Mouse (Mus musculus): ENCODE measurements at regions not wholly inside any gene's neighbourhood (a gene's known extent, or its start where the extent isn't known, plus 50 kb on each side); places are given as distances from the start of the nearest gene placed in this dataset.

- intact Hi-C loops (cut with DNase I), result no loop called here
- DNase-seq (ENCODE audit: extremely low spot score in 1 of 2, low spot score in 2 of 2), result no peak
Measured at GRCm38 (mm10) chr15:103102068-103102840, 64.6 kb downstream of the Smug1 start.

- no peak for DNase-seq (ENCODE audit: extremely low spot score in 1 of 2, low spot score in 2 of 2)
- intact Hi-C loops (cut with DNase I), result no loop called here
Measured at GRCm38 (mm10) chr15:103100121-103100520, 66.8 kb downstream of the Smug1 start.

GRCm38 (mm10) chr15:103094457-103094856 lies 72.4 kb downstream of the Smug1 start:
- DNase-seq (ENCODE audit: extremely low spot score in 1 of 2, low spot score in 2 of 2), result peak in 1 of 2 experiments; percentile 45
- intact Hi-C loops (cut with DNase I), result no loop called here

GRCm38 (mm10) chr15:103093655-103094054 lies 73.2 kb downstream of the Smug1 start:
- intact Hi-C loops (cut with DNase I), result no loop called here
- DNase-seq (ENCODE audit: extremely low spot score in 1 of 2, low spot score in 2 of 2), result peak; percentile 57 to 66

GRCm38 (mm10) chr15:103092496-103092895 lies 73.8 kb downstream of the Hoxc4 start:
- intact Hi-C loops (cut with DNase I), result no loop called here
- DNase-seq (ENCODE audit: extremely low spot score in 1 of 2, low spot score in 2 of 2), result no peak

- no peak for DNase-seq (ENCODE audit: extremely low spot score in 1 of 2, low spot score in 2 of 2)
- intact Hi-C loops (cut with DNase I), result no loop called here
Measured at GRCm38 (mm10) chr15:103090280-103091164, 71.8 kb downstream of the Hoxc4 start.

- DNase-seq (ENCODE audit: extremely low spot score in 1 of 2, low spot score in 2 of 2), result no peak
- intact Hi-C loops (cut with DNase I), result no loop called here
Measured at GRCm38 (mm10) chr15:103089852-103090251, 71.1 kb downstream of the Hoxc4 start.

GRCm38 (mm10) chr15:103089440-103089839 lies 70.7 kb downstream of the Hoxc4 start:
- no peak for DNase-seq (ENCODE audit: extremely low spot score in 1 of 2, low spot score in 2 of 2)
- intact Hi-C loops (cut with DNase I), result no loop called here

- intact Hi-C loops (cut with DNase I), result no loop called here
- peak in 1 of 2 experiments; percentile 73 for DNase-seq (ENCODE audit: extremely low spot score in 1 of 2, low spot score in 2 of 2)
Measured at GRCm38 (mm10) chr15:103087204-103087603, 68.5 kb downstream of the Hoxc4 start.

GRCm38 (mm10) chr15:103086672-103087069 lies 67.9 kb downstream of the Hoxc4 start:
- intact Hi-C loops (cut with DNase I), result no loop called here
- no peak for DNase-seq (ENCODE audit: extremely low spot score in 1 of 2, low spot score in 2 of 2)

Data from left cerebral cortex, postnatal 10 days (tissue).